Mouse (Mus musculus) embryonic fibroblast, embryonic 13.5 days (primary cell): ENCODE results near the gene Lrrn1. TPM values are rescaled to one million over a fixed set of nuclear protein-coding genes. Genes with fewer than 3 reads are reported as not detected.

Source experiments
- H3K27ac ChIP-seq: 2 replicates; pipeline ENCODE4 v1.5.1; 2012; ENCODE audit warnings: low read length, control low read depth, inconsistent platforms; ENCODE audit not compliant: insufficient read depth
- H3K4me1 ChIP-seq: 2 replicates; pipeline ENCODE4 v1.6.1; 2011; ENCODE audit warnings: low read length; ENCODE audit not compliant: control insufficient read depth, insufficient read depth
- H3K4me3 ChIP-seq: 2 replicates; pipeline ENCODE4 v1.5.1; 2011; ENCODE audit warnings: mild to moderate bottlenecking, control low read depth, low read length; ENCODE audit not compliant: insufficient read depth
- CTCF ChIP-seq: IDR thresholded peaks from 2 replicates; pipeline ENCODE4 v1.5.1; 2011; ENCODE audit warnings: mild to moderate bottlenecking, control low read depth, low read length, moderate library complexity, borderline replicate concordance; ENCODE audit not compliant: insufficient read depth
- POLR2A ChIP-seq: IDR thresholded peaks from 2 replicates; pipeline ENCODE4 v1.6.1; 2011; ENCODE audit warnings: low read depth, mild to moderate bottlenecking, control low read depth, low read length, moderate library complexity
- polyA plus RNA-seq: library from polyadenylated mRNA; stranded (reverse); fragments of >200 nt; gene quantifications from 2 replicates; pipeline ENCODE4 v1.2.4, GENCODE M21; 2011; ENCODE audit warnings: low read depth; ENCODE audit not compliant: missing spikeins, insufficient read length

Gene Lrrn1
- polyA plus RNA-seq, 1 experiment = 0.83 TPM

DNA sequence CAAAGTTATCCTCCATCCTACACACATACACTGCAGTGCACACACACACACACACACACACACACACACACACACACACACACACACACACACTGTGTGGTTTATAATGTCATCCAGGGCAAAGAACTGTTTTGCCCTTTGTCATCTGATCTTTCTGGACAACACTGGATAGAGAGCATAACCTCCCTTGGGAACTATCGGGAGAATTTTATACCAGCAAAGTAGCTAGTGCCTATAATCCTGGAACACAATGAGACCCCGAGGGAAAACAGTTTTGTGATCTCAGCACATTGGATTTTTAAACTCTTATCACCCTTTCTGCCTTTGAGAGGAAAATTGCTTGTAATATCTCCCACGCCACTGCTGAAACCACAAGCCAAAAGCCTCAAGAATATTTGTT, 45.8 kb downstream of the Lrrn1 start:
- Histone ChIP-seq H3K27ac (no peak overlapping the region), H3K4me3 (no peak overlapping the region), H3K4me1 (no peaks in the 10 kb centered on the region)
- TF ChIP-seq CTCF (no peak), POLR2A (no peak)

DNA sequence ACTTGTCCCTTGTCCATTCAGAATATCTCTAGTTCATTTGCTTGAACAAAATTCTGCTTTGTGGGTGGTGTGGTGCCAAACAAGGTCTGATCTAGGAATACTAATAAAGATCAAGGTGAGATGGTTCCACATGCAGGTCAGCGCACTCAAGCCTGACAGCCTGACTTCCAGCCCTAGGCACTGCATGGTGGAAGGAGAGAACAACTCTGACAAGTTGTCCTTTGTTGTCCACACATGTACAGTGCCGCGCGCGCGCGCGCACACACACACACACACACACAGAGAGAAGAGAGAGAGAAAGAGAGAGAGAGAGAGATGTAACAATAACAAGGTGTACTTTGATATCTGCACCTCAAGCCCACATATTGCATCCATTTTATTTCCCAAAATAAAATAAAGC, 47.7 kb downstream of the Lrrn1 start:
- Histone ChIP-seq H3K4me1 (no peaks in the 10 kb centered on the region), H3K27ac (no peak overlapping the region), H3K4me3 (no peak overlapping the region)
- TF ChIP-seq POLR2A (no peak), CTCF (no peak)

DNA sequence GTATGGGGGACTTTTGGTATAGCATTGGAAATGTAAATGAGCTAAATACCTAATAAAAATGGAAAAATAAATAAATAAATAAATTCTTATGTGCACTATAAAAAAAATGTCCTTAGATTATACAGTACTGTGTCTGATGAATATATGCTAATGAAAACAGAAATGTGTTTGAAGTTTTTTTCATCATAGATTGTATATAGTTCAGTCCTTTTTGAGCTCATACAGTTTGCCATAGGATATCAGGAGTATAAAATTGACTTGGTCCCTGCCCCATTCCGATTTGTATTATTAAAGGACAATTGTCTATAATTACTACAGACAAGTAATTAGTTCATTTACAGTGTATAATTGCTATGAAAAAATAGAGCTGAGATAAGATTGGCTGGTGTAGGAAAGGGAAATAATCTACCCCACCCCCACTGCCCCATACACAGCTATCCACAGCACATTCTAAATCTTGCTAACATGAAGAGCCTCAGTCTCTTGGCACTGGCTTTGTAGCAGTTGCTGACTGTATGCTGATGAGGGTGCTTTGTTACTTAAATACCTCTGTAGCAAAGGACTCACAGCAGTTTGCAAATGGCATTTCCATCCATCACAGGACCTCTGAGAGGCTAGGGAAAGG, 54.3 kb downstream of the Lrrn1 start:
- Histone ChIP-seq H3K27ac (no peak overlapping the region), H3K4me1 (no peaks in the 10 kb centered on the region), H3K4me3 (no peak overlapping the region)
- TF ChIP-seq POLR2A = no peak
- TF ChIP-seq CTCF = no peak

DNA sequence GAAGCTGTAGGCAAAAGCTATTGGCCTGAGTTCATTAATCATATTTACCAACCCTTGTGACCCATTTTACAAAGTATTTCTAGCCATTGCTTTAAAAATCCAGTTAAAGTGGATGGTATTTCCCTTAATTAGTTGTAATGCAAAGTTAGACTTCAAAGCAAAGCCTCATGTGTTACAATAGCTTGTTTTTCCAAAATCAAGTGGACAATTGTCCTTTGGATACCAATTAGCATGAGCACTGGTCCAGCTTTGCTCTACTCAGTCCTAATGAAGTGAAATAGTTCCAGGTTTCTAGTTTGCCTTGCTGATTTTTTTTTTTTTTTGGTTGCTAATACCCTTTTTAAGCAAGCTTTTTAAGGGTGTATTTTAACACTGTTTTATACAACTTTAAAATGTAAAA, 75.6 kb downstream of the Lrrn1 start:
- TF ChIP-seq CTCF (no peak), POLR2A (no peak)
- H3K4me1 ChIP-seq = no peaks in the 10 kb centered on the region
- no peak overlapping the region for H3K27ac ChIP-seq
- no peak overlapping the region for H3K4me3 ChIP-seq

DNA sequence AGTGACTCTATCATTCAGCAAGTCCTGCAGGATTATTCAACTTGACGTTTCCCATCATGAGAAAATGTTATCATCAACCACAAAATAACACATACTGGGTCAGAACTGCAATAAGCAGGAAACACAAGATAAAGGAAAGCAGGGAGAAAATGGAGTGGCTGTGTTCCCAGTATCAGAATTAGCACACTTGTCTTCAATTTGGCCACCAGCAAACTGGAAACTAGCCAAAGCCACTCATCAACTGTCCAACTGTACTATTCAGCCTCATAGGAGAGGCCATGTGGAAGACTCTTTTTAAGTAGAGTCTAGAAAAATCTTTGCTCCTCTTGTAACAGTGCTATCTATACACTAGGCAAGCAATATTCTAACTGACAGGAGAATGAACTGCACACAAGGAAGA, 84.7 kb downstream of the Lrrn1 start:
- no peaks in the 10 kb centered on the region for H3K4me1 ChIP-seq
- TF ChIP-seq CTCF (no peak), POLR2A (no peak)
- no peak overlapping the region for H3K27ac ChIP-seq
- H3K4me3 ChIP-seq = no peak overlapping the region
